Mouse (Mus musculus) spleen, embryonic (tissue): ENCODE data around the gene Zfp467.

Source experiments
- CTCF ChIA-PET: fragments of 350-600 bp; sonication (Branson Sonifier 250); formaldehyde crosslinking; loops from one replicate; lab custom pipeline; 2022; lab: Charles Lee

The Zfp467 gene

GRCm38 (mm10) chr6:48411193-48412092 lies 34.2 kb downstream of the Zfp467 start:
- CTCF ChIA-PET, result no interaction called here

DNA sequence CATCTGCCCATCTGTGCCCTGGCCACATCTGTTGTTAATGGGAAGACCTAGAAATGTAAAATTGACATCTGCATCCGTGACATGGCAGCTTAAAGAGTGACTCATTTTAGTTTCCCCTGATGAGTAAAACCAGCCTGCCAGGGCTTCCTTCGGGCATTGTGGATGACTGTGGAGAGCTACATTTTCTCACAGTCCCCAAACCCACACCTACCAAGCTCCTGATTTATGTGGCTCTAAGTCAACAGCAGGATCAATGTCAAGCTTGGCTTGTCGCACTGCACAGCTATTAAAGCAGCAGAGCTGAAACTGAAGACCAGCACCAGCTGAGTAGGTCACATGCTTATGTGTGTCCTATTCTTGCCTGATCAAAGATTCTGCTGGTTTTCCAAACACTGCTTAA lies 35.1 kb downstream of the Zfp467 start:
- CTCF ChIA-PET, result no interaction called here

DNA sequence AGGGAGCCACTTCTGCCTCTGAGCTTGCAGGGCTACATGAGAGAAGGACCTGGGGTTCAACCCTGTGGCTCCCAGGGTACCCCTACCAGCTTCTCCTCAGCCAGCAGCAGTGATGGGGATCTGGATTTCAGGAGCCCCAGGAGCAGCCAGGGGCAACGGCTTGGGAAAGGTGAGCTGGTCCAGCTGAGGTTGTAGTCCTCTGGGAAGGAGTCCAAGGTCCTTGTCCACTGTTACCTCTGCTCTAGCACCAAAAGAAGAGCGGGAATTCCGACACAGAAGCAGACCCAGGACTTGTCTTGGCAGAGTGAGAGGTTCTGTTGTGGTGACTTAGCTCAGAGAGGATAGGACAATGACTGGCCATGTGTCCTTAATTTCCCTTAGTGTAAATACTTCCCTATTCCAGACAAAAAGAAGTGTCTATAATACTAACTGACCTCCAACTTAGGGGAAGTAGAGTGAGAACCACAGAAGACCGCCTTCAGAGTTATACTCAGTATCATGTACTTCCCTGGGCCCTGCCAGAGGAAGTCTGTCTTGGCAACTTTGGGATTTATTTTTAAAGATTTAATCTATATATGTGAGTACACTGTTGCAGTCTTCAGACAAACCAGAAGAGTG lies 35.8 kb downstream of the Zfp467 start:
- CTCF ChIA-PET, result interaction anchor here (0.6 kb wide), 1 partner anchor 378 kb away, joined by 10 read pairs; no protein-coding TSS in a partner anchor

- CTCF ChIA-PET, result no interaction called here
Observed at GRCm38 (mm10) chr6:48404071-48404470, 41.6 kb downstream of the Zfp467 start.

GRCm38 (mm10) chr6:48399906-48400305 lies 45.7 kb downstream of the Zfp467 start:
- CTCF ChIA-PET, result no interaction called here

DNA sequence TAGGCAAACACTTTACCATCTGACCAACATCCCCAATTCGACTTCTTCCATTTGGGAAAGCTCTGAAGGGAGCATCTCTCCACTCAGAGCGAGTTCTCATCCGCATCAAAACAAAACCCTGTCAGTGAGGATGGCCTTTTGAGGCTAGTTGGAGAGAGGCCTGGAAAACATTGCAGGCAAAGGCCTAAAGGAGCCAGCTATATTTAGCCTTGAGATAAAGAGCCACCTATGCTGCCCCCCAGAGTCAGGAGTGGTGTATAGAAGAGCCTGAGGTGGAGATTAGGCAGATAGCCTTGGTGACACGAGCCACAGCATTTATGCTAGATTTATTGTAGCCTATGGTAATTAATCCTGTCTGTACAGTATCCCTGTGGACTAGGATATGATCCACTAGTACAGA lies 48.3 kb downstream of the Zfp467 start:
- CTCF ChIA-PET, result no interaction called here

DNA sequence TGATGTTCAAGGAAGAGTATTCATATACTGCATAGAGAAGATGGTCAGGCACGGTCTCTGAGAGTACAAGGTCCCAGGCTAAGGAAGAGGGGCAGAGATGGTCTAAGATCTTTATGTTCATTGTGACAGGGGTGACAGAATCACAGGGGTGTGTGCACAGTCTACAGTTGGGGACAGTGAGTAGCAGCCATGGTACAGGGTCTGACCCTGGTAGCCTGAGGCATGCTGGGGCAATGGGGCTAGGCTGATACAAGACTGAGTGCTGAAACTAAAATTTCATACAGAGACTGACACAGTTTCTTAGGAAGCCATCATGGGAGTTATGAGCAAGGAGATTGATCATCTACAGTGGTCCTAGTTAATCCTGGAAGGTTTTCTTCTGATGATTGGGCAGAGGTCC lies 48.9 kb downstream of the Zfp467 start:
- CTCF ChIA-PET, result no interaction called here

- CTCF ChIA-PET, result interaction anchor here (0.6 to 0.7 kb wide), 2 partner anchors 380 to 1985 kb away, joined by 3 read pairs; no protein-coding TSS in a partner anchor
Observed at GRCm38 (mm10) chr6:48396008-48396595, 49.5 kb downstream of the Zfp467 start.

GRCm38 (mm10) chr6:48395105-48396007 lies 50.3 kb downstream of the Zfp467 start, which contains the start of gene Krba1:
TSS of gene Krba1 (plus strand) at chr6:48395586.
- CTCF ChIA-PET, result interaction anchor here (0.6 to 0.7 kb wide), 2 partner anchors 380 to 1985 kb away, joined by 3 read pairs; no protein-coding TSS in a partner anchor

GRCm38 (mm10) chr6:48393811-48394210 lies 51.8 kb downstream of the Zfp467 start:
- CTCF ChIA-PET, result interaction anchor here (0.6 to 0.7 kb wide), 2 partner anchors 63 to 265 kb away, joined by 10 to 12 read pairs; no protein-coding TSS in a partner anchor

DNA sequence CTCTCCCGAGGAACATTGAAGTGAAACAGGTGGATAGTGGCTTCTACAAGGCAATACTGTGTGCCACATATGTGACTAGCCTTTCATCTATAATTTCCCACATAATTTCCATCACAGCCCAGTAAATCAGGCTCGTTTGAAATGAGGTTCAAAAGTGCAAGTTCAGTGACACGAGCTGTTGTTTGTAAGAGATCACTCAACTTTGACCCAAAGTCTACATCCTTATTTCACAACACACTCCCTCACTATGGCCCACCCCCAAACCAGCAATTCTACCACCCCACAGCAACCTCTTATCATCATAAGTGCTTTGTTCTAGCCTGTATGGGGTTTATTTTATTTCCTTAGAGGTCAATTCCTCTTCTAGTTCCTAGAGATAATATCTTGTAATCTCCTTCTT lies 57.4 kb downstream of the Zfp467 start:
- CTCF ChIA-PET, result no interaction called here
